Comparison of ENCODE assay signal across 8 mouse cellular contexts in genomic region chr4:131914891-131915469, GRCm38 (mm10). TPM values are rescaled to one million over a fixed set of nuclear protein-coding genes. Genes with fewer than 3 reads are reported as not detected.
DNase-seq lines count a peak whose midpoint lies in the region; ATAC-seq and TF ChIP-seq lines count a peak whose summit lies in the region.

No protein-coding gene starts in this region.

- H3K9ac ChIP-seq in ES-E14 (ENCODE audit: insufficient read depth, low read depth, low read length, poor library complexity, severe bottlenecking): 0 out of 2 replicates have a peak overlapping the region, but pooled peaks have one; percentile 2
- H3K9ac ChIP-seq in hindbrain, embryonic 13.5 days: peak overlapping the region; percentile 53
- H3K9ac ChIP-seq in liver, embryonic 12.5 days: no peak overlapping the region

- 1% methylated on average over 31 of the region's 31 CpGs for WGBS in hindbrain, embryonic 13.5 days
- WGBS in liver, embryonic 12.5 days (ENCODE audit: insufficient replicate concordance): 5% methylated on average over 31 of the region's 31 CpGs

- ATAC-seq in hindbrain, embryonic 13.5 days (ENCODE audit: low FRiP score): no peak
- ATAC-seq in liver, embryonic 12.5 days: no peak
- ATAC-seq in erythroid progenitor cell, adult 5-6 weeks (replicated peaks; ENCODE audit: low FRiP score, poor library complexity, severe bottlenecking): no peak

- no peaks in the 10 kb centered on the region for H3K9me3 ChIP-seq in ES-E14 (ENCODE audit: control insufficient read depth, insufficient read depth, low read depth, low read length)
- no peaks in the 10 kb centered on the region for H3K9me3 ChIP-seq in hindbrain, embryonic 13.5 days
- no peaks in the 10 kb centered on the region for H3K9me3 ChIP-seq in liver, embryonic 12.5 days (replicated peaks)

- peaks cover 7 to 29% of the 10 kb centered on the region in 2 experiments; a peak in 3 of 4 replicates for H3K4me1 ChIP-seq in ES-E14 (ENCODE audit: control insufficient read depth in 2 of 2, insufficient read depth in 2 of 2, low read length in 2 of 2, poor library complexity in 1 of 2)
- peaks cover 48% of the 10 kb centered on the region for H3K4me1 ChIP-seq in hindbrain, embryonic 13.5 days (replicated peaks)
- H3K4me1 ChIP-seq in liver, embryonic 12.5 days: peaks cover 42% of the 10 kb centered on the region

- in situ Hi-C loops in ES-E14 (cut with MboI; ENCODE audit: low sequenced_read_pairs in 2 of 2, unreplicated experiment in 2 of 2): no loop called here

- H3K27me3 ChIP-seq in hindbrain, embryonic 13.5 days: peaks cover 83% of the 10 kb centered on the region
- peaks cover 99% of the 10 kb centered on the region for H3K27me3 ChIP-seq in liver, embryonic 12.5 days (replicated peaks)

- no peaks in the 10 kb centered on the region for H3K36me3 ChIP-seq in ES-E14 (ENCODE audit: control insufficient read depth, insufficient read depth, low read length, poor library complexity, severe bottlenecking)
- H3K36me3 ChIP-seq in hindbrain, embryonic 13.5 days: no peaks in the 10 kb centered on the region
- 0 out of 2 replicates have a peak, but pooled peaks cover 2% of the 10 kb centered on the region for H3K36me3 ChIP-seq in liver, embryonic 12.5 days

- H3K27ac ChIP-seq in ES-E14 (ENCODE audit: insufficient read depth, low read depth, low read length, poor library complexity, severe bottlenecking): no peak overlapping the region
- peak overlapping the region; percentile 20; the same call in 1 of the 2 replicates for H3K27ac ChIP-seq in hindbrain, embryonic 13.5 days
- no peak overlapping the region for H3K27ac ChIP-seq in liver, embryonic 12.5 days

- H3K4me3 ChIP-seq in ES-E14 (ENCODE audit: insufficient read depth in 1 of 2, low read depth in 1 of 2, low read length in 2 of 2, poor library complexity in 1 of 2, severe bottlenecking in 1 of 2): peak overlapping the region in 1 of 2 experiments; percentile 30; a peak in 2 of 4 replicates
- peak overlapping the region; percentile 27 for H3K4me3 ChIP-seq in hindbrain, embryonic 13.5 days
- H3K4me3 ChIP-seq in liver, embryonic 12.5 days: peak overlapping the region; percentile 8; the same call in 1 of the 2 replicates

- H3K4me2 ChIP-seq in hindbrain, embryonic 13.5 days: peak overlapping the region; percentile 52
- peak overlapping the region; percentile 45 for H3K4me2 ChIP-seq in liver, embryonic 12.5 days

- DNase-seq in ES-E14 (ENCODE audit: low read depth, low spot score): no peak
- peak; percentile 77 for DNase-seq in embryo, embryonic 11 days
- no peak for DNase-seq in gastrocnemius, postnatal 25 days
- DNase-seq in frontal cortex, postnatal 10 days (ENCODE audit: low spot score in 2 of 2): no peak
- no peak for DNase-seq in right cerebral cortex, postnatal 4 days

TF ChIP-seq in ES-E14, 5 proteins besides CTCF, POLR2A, EP300 and RAD21:
- TF ChIP-seq CHD2 (IDR thresholded peaks at IDR 0.05; ENCODE audit: low read depth, low read length) (no peak), MAFK (IDR thresholded peaks at IDR 0.05; ENCODE audit: insufficient read depth, low read depth, low read length) (no peak), ZNF384 (IDR thresholded peaks at IDR 0.05; ENCODE audit: low read depth, low read length) (no peak), ZC3H11A (IDR thresholded peaks at IDR 0.05; ENCODE audit: borderline replicate concordance, low read depth, low read length) (no peak), HCFC1 (IDR thresholded peaks at IDR 0.05; ENCODE audit: borderline replicate concordance, insufficient read depth, low read length) (no peak)

RNA-seq across cellular contexts. Expression of gene Tmem200b, which starts 6.6 kb away (rescaled TPM):
- total RNA-seq in ES-E14 (2012; rRNA removed): 1.8 and 2.1 TPM in 2 replicates
- not detected in 2 replicates for polyA plus RNA-seq in hindbrain, embryonic 13.5 days (2015; fragmentation: Nextera tagmentation; extraction: Ambion mirVana)
- polyA plus RNA-seq in liver, embryonic 12.5 days (2016; fragmentation: Nextera tagmentation; extraction: Ambion mirVana): 0.81 and 1.3 TPM in 2 replicates
- total RNA-seq in gastrocnemius, postnatal 25 days (2021): 1 to 10 TPM; 2.7 to 3.0 TPM
- not detected in 2 replicates for total RNA-seq in erythroid progenitor cell, adult 5-6 weeks (2015; ENCODE audit: low replicate concordance)
- total RNA-seq in erythroid progenitor cell, adult 5-6 weeks (2017; ENCODE audit: low replicate concordance): not detected in 2 replicates

RNA-seq across cellular contexts. Expression of gene Srsf4, which starts 41.6 kb away (rescaled TPM):
- total RNA-seq in ES-E14 (2012; rRNA removed): 45.3 and 45.6 TPM in 2 replicates
- polyA plus RNA-seq in hindbrain, embryonic 13.5 days (2015; fragmentation: Nextera tagmentation; extraction: Ambion mirVana): 115 and 119 TPM in 2 replicates
- polyA plus RNA-seq in liver, embryonic 12.5 days (2016; fragmentation: Nextera tagmentation; extraction: Ambion mirVana): 94.9 and 97.5 TPM in 2 replicates
- total RNA-seq in gastrocnemius, postnatal 25 days (2021): 10 to 100 TPM; 27.4 to 30.6 TPM
- total RNA-seq in erythroid progenitor cell, adult 5-6 weeks (2015; ENCODE audit: low replicate concordance): 85.9 and 87.9 TPM in 2 replicates
- 145 and 167 TPM in 2 replicates for total RNA-seq in erythroid progenitor cell, adult 5-6 weeks (2017; ENCODE audit: low replicate concordance)
